Mouse (Mus musculus) inflammation-experienced regulatory T-cells, adult 6 months (primary cell): ENCODE data around the gene Kat7. TPM values are rescaled to one million over a fixed set of nuclear protein-coding genes. Genes with fewer than 3 reads are reported as not detected.

Source experiments
- ATAC-seq: one replicate; pipeline ENCODE4 v1.8.0; 2017
- polyA plus RNA-seq, 3 experiments: library from polyadenylated mRNA; unstranded; fragments of 100-300 nt; shearing (Covaris generic); gene quantifications; one replicate each; pipeline ENCODE4 v1.2.1; 2017

Gene Kat7
- polyA plus RNA-seq, 3 experiments from 2014 or later = 45.4 to 49.3 (median 47.4) TPM

GRCm38 (mm10) chr11:95333209-95333608, 23.2 kb upstream of the Kat7 start:
- ATAC-seq = peak; percentile 46

GRCm38 (mm10) chr11:95330662-95331061, 20.6 kb upstream of the Kat7 start:
- ATAC-seq = no peak

- ATAC-seq = no peak
Observed at GRCm38 (mm10) chr11:95328629-95329028, 18.6 kb upstream of the Kat7 start.

GRCm38 (mm10) chr11:95326243-95326642, 16.2 kb upstream of the Kat7 start:
- no peak for ATAC-seq

GRCm38 (mm10) chr11:95325832-95326231, 15.8 kb upstream of the Kat7 start:
- ATAC-seq = no peak

- no peak for ATAC-seq
Observed at GRCm38 (mm10) chr11:95324181-95324580, 14.1 kb upstream of the Kat7 start.

GRCm38 (mm10) chr11:95320010-95320409, 10.0 kb upstream of the Kat7 start:
- ATAC-seq = no peak

- ATAC-seq = no peak
Observed at GRCm38 (mm10) chr11:95319506-95319905, 9.5 kb upstream of the Kat7 start.

GRCm38 (mm10) chr11:95318116-95318515, 8.1 kb upstream of the Kat7 start:
- no peak for ATAC-seq

GRCm38 (mm10) chr11:95315215-95315955, 5.3 kb upstream of the Kat7 start:
- ATAC-seq = no peak

- no peak for ATAC-seq
Observed at GRCm38 (mm10) chr11:95311425-95311807, 1.4 kb upstream of the Kat7 start.

- ATAC-seq = no peak
Observed at GRCm38 (mm10) chr11:95310648-95311424, 790 bp upstream of the Kat7 start.

GRCm38 (mm10) chr11:95309510-95310006, 488 bp downstream of the Kat7 start:
- peak; percentile 79 for ATAC-seq

GRCm38 (mm10) chr11:95307526-95307925, 2.5 kb downstream of the Kat7 start:
- no peak for ATAC-seq

GRCm38 (mm10) chr11:95305600-95305999, 4.4 kb downstream of the Kat7 start:
- no peak for ATAC-seq

GRCm38 (mm10) chr11:95301772-95302171, 8.3 kb downstream of the Kat7 start:
- ATAC-seq = no peak

GRCm38 (mm10) chr11:95299886-95300285, 10.2 kb downstream of the Kat7 start:
- ATAC-seq = no peak

- ATAC-seq = peak; percentile 68
Observed at GRCm38 (mm10) chr11:95298146-95298545, 11.9 kb downstream of the Kat7 start.

GRCm38 (mm10) chr11:95295736-95296135, 14.3 kb downstream of the Kat7 start:
- no peak for ATAC-seq

- no peak for ATAC-seq
Observed at GRCm38 (mm10) chr11:95293017-95293624, 16.9 kb downstream of the Kat7 start.

GRCm38 (mm10) chr11:95291998-95292397, 18.0 kb downstream of the Kat7 start:
- ATAC-seq = no peak

GRCm38 (mm10) chr11:95282331-95282730, 27.7 kb downstream of the Kat7 start:
- ATAC-seq = no peak

GRCm38 (mm10) chr11:95279061-95279659, 30.9 kb downstream of the Kat7 start:
- ATAC-seq = no peak
